8 mouse cellular contexts compared by ENCODE assay signal in the genomic region with DNA sequence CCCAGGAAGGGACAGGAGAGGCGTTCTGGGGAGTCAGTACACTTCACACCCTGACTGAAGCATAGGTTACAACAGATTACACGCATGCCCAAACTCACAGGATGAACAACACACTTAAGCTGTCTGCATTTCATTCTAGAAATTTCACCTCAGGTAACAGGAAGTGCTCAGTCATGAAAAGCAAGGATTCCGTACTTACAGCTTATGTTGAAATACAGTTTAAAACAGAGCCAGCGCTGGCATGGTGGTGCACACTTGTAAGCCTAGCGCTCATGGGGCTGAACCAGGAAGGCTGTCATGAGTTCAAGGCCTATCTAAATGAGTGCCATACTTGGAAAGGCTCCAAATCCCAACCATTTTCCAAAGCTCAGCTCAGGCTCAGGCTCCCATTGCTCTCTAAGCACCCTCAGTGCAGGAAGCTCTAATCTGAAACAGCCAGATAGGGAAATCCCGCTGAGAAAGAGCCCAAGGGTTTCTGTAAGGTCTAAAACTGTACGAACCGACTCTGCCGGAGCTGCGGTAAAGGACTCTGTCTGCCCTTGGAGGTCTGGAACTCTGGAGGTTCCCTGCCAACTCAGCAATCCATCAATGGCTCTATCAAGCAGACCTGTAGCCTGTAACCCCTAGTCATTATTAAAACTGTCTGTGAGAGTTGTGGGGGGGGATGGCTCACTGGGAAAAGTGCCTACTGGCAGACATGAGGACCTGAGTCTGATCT. TPM values are rescaled to one million over a fixed set of nuclear protein-coding genes. Genes with fewer than 3 reads are reported as not detected.
A peak's percentile ranks its signal among the peaks of the same experiment; 100 is the strongest.
DNase-seq lines count a peak whose midpoint lies in the region; ATAC-seq lines count a peak whose summit lies in the region.

No protein-coding gene starts in this region.

- peaks cover 75% of the 10 kb centered on the region for H3K4me1 ChIP-seq in heart, embryonic 11.5 days (ENCODE audit: control insufficient read depth, insufficient read depth, low read length)
- H3K4me1 ChIP-seq in heart, embryonic 16.5 days (ENCODE audit: control insufficient read depth, insufficient read depth, low read length) = peaks cover 78% of the 10 kb centered on the region

- no peaks in the 10 kb centered on the region for H3K36me3 ChIP-seq in heart, embryonic 11.5 days (ENCODE audit: control insufficient read depth, insufficient read depth, low read length)
- no peaks in the 10 kb centered on the region for H3K36me3 ChIP-seq in heart, embryonic 16.5 days (ENCODE audit: control insufficient read depth, insufficient read depth)

- H3K27me3 ChIP-seq in heart, embryonic 11.5 days (ENCODE audit: control insufficient read depth, insufficient read depth, low read length) = no peaks in the 10 kb centered on the region
- no peaks in the 10 kb centered on the region for H3K27me3 ChIP-seq in heart, embryonic 16.5 days (ENCODE audit: control insufficient read depth, insufficient read depth, low read length)

- 35% methylated on average over 10 of the region's 10 CpGs for WGBS in heart, embryonic 11.5 days (ENCODE audit: insufficient replicate concordance)
- 26% methylated on average over 10 of the region's 10 CpGs for WGBS in heart, embryonic 16.5 days

- no peak for ATAC-seq in heart, embryonic 11.5 days (replicated peaks; ENCODE audit: insufficient number of reproducible peaks, low FRiP score, low TSS enrichment)
- peak; percentile 30 for ATAC-seq in heart, embryonic 16.5 days (replicated peaks; ENCODE audit: extremely low read depth, insufficient read depth, low FRiP score)
- ATAC-seq in megakaryocyte, adult 5-6 weeks (ENCODE audit: poor library complexity, severe bottlenecking) = peak; percentile 39

- peak overlapping the region; percentile 60 for H3K9ac ChIP-seq in heart, embryonic 11.5 days (ENCODE audit: low read depth, low read length)
- H3K9ac ChIP-seq in heart, embryonic 16.5 days (ENCODE audit: low read length) = peak overlapping the region; percentile 59

- H3K4me2 ChIP-seq in heart, embryonic 11.5 days = peak overlapping the region; percentile 58
- H3K4me2 ChIP-seq in heart, embryonic 16.5 days (ENCODE audit: low read depth, low read length) = peak overlapping the region; percentile 65

- H3K9me3 ChIP-seq in heart, embryonic 11.5 days (replicated peaks; ENCODE audit: control insufficient read depth, low read length) = no peaks in the 10 kb centered on the region
- H3K9me3 ChIP-seq in heart, embryonic 16.5 days (replicated peaks; ENCODE audit: control insufficient read depth, low read length) = no peaks in the 10 kb centered on the region

- H3K27ac ChIP-seq in heart, embryonic 11.5 days (ENCODE audit: low read depth, low read length) = peak overlapping the region; percentile 91
- peak overlapping the region; percentile 89 for H3K27ac ChIP-seq in heart, embryonic 16.5 days (ENCODE audit: low read length)

- no peak for DNase-seq in heart, postnatal 4 days
- DNase-seq in adrenal gland, adult 8-10 months = peak; percentile 68
- no peak for DNase-seq in layer of hippocampus, adult 8-10 months (ENCODE audit: low spot score in 2 of 2)
- DNase-seq in ovary, postnatal 36 days (ENCODE audit: low spot score) = no peak
- DNase-seq in layer of hippocampus, adult 9-11 months = no peak

- no peak overlapping the region for H3K4me3 ChIP-seq in heart, embryonic 11.5 days (ENCODE audit: low read depth, low read length)
- H3K4me3 ChIP-seq in heart, embryonic 16.5 days (ENCODE audit: low read length) = no peak overlapping the region

RNA-seq across cellular contexts. Expression of a gene that starts 12.1 kb away (rescaled TPM):
- polyA plus RNA-seq in heart, embryonic 11.5 days (2014; fragmentation: Nextera tagmentation; extraction: Ambion mirVana) = 16.8 and 19.4 TPM in 2 replicates
- total RNA-seq in heart, postnatal 4 days (2021) = 10 to 100 TPM; 70.1 to 72.6 TPM
- 10 to 100 TPM; 48.7 to 56.9 (median 53.8) TPM for total RNA-seq in adrenal gland, adult 8-10 months (2022)
- polyA plus RNA-seq in heart, embryonic 16.5 days (2015; fragmentation: Nextera tagmentation; extraction: Ambion mirVana) = 19.9 and 24.4 TPM in 2 replicates
- total RNA-seq in megakaryocyte, adult 5-6 weeks (2015) = 5.2 and 7.4 TPM in 2 replicates
- total RNA-seq in megakaryocyte, adult 5-6 weeks (2017) = 10.9 and 11.6 TPM in 2 replicates
- 10 to 100 TPM; 55.3 to 61.5 (median 58.6) TPM for total RNA-seq in layer of hippocampus, adult 8-10 months (2022)
